In the genomic region with DNA sequence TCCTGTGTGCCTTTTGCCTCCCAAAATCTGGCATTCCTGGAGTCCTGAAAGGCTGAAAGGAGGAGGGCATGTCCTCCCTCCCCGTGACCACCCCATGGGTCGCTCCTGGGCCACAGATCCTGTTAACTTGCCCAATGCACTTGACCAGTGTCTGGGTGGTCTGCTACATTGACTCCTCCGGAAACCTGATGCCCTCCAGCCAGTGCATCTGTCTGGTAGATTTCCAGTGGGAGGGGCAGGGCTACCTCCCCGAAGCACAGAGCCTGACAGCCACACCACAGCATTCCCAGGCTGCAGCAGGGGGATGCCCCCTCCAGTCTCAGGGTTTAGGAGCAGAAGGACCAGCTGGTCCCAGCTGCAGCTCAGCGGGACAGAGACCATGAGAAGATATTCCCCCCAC, we compare ENCODE assay signal across 23 mouse cellular contexts. TPM values are rescaled to one million over a fixed set of nuclear protein-coding genes. Genes with fewer than 3 reads are reported as not detected.
DNase-seq lines count a peak whose midpoint lies in the region; ATAC-seq and TF ChIP-seq lines count a peak whose summit lies in the region.
"Had no signal": no experiment of that assay in that cellular context is flagged by ENCODE, and none has a peak within 500 bp of the region (broad histone marks: within the 10 kb centered on the region; RNA-seq: fewer than 3 reads in every experiment).

No protein-coding gene starts in this region.

- H3K27ac ChIP-seq in hindbrain, embryonic 16.5 days (ENCODE audit: low read depth, low read length) = no peak overlapping the region
- no peak overlapping the region for H3K27ac ChIP-seq in hindbrain, embryonic 14.5 days
- no peak overlapping the region for H3K27ac ChIP-seq in neural tube, embryonic 15.5 days (replicated peaks)
- no peak overlapping the region for H3K27ac ChIP-seq in embryonic facial prominence, embryonic 14.5 days (replicated peaks; ENCODE audit: low read depth, low read length)
- no peak overlapping the region for H3K27ac ChIP-seq in layer of hippocampus, adult 2 months
- H3K27ac ChIP-seq: heart, embryonic 13.5 days; liver, embryonic 13.5 days had no signal

- peaks cover 3% of the 10 kb centered on the region; the same call in 1 of the 2 replicates for H3K4me1 ChIP-seq in hindbrain, embryonic 16.5 days (ENCODE audit: control insufficient read depth, insufficient read depth, low read depth, low read length)
- no peaks in the 10 kb centered on the region for H3K4me1 ChIP-seq in hindbrain, embryonic 14.5 days (replicated peaks; ENCODE audit: control insufficient read depth, insufficient read depth, low read length)
- 0 out of 2 replicates have a peak, but pooled peaks cover 2% of the 10 kb centered on the region for H3K4me1 ChIP-seq in neural tube, embryonic 15.5 days
- H3K4me1 ChIP-seq in embryonic facial prominence, embryonic 14.5 days (ENCODE audit: control insufficient read depth, insufficient read depth, low read length) = peaks cover 4% of the 10 kb centered on the region; the same call in 1 of the 2 replicates
- H3K4me1 ChIP-seq: liver, embryonic 13.5 days had no signal

- H3K27me3 ChIP-seq in hindbrain, embryonic 16.5 days (replicated peaks; ENCODE audit: control insufficient read depth, insufficient read depth, low read length) = no peaks in the 10 kb centered on the region; the same call in 1 of the 2 replicates
- no peaks in the 10 kb centered on the region; the same call in 1 of the 2 replicates for H3K27me3 ChIP-seq in hindbrain, embryonic 14.5 days (ENCODE audit: control insufficient read depth, insufficient read depth, low read length)
- peaks cover 9% of the 10 kb centered on the region; the same call in 1 of the 2 replicates for H3K27me3 ChIP-seq in neural tube, embryonic 15.5 days (replicated peaks)
- H3K27me3 ChIP-seq in embryonic facial prominence, embryonic 14.5 days (replicated peaks; ENCODE audit: control insufficient read depth, insufficient read depth, low read length) = no peaks in the 10 kb centered on the region

- H3K4me2 ChIP-seq in hindbrain, embryonic 16.5 days (ENCODE audit: low read length) = no peak overlapping the region
- H3K4me2 ChIP-seq in hindbrain, embryonic 14.5 days (replicated peaks) = no peak overlapping the region
- no peak overlapping the region for H3K4me2 ChIP-seq in neural tube, embryonic 15.5 days
- no peak overlapping the region for H3K4me2 ChIP-seq in embryonic facial prominence, embryonic 14.5 days (ENCODE audit: low read depth, low read length)
- H3K4me2 ChIP-seq: heart, embryonic 13.5 days; liver, embryonic 13.5 days had no signal

- H3K9me3 ChIP-seq in hindbrain, embryonic 16.5 days (ENCODE audit: control insufficient read depth, low read length) = peaks cover 2% of the 10 kb centered on the region; the same call in 1 of the 2 replicates
- H3K9me3 ChIP-seq in hindbrain, embryonic 14.5 days (ENCODE audit: control insufficient read depth, low read length) = no peaks in the 10 kb centered on the region
- H3K9me3 ChIP-seq in neural tube, embryonic 15.5 days (replicated peaks) = no peaks in the 10 kb centered on the region
- 0 out of 2 replicates have a peak, but pooled peaks cover under 1% of the 10 kb centered on the region for H3K9me3 ChIP-seq in embryonic facial prominence, embryonic 14.5 days (ENCODE audit: control insufficient read depth, low read length)
- H3K9me3 ChIP-seq: liver, embryonic 13.5 days had no signal

- ATAC-seq in hindbrain, embryonic 16.5 days = 0 out of 2 replicates have a peak, but pooled peaks have one; percentile 14
- no peak for ATAC-seq in hindbrain, embryonic 14.5 days (ENCODE audit: low FRiP score)
- no peak for ATAC-seq in neural tube, embryonic 15.5 days (ENCODE audit: low FRiP score)
- peak; percentile 74 for ATAC-seq in embryonic facial prominence, embryonic 14.5 days (ENCODE audit: low read depth)

- H3K36me3 ChIP-seq in hindbrain, embryonic 16.5 days (ENCODE audit: control insufficient read depth, insufficient read depth, low read length) = no peaks in the 10 kb centered on the region
- no peaks in the 10 kb centered on the region for H3K36me3 ChIP-seq in hindbrain, embryonic 14.5 days (replicated peaks; ENCODE audit: control insufficient read depth, insufficient read depth)
- H3K36me3 ChIP-seq in neural tube, embryonic 15.5 days = no peaks in the 10 kb centered on the region
- no peaks in the 10 kb centered on the region for H3K36me3 ChIP-seq in embryonic facial prominence, embryonic 14.5 days (ENCODE audit: control insufficient read depth, insufficient read depth, low read length)
- H3K36me3 ChIP-seq: heart, embryonic 13.5 days; liver, embryonic 13.5 days had no signal

- no peak for DNase-seq in hindbrain, embryonic 14.5 days (ENCODE audit: low spot score)
- DNase-seq in neural tube, embryonic 10.5 days (ENCODE audit: extremely low spot score, low spot score) = peak; percentile 39
- peak; percentile 56 for DNase-seq in embryonic facial prominence, embryonic 14.5 days (ENCODE audit: low spot score)
- DNase-seq in spleen, postnatal 14 days (ENCODE audit: low spot score in 2 of 2) = no peak
- DNase-seq in right cerebral cortex, postnatal 36 days (ENCODE audit: low spot score in 2 of 2) = no peak
- DNase-seq in layer of hippocampus, adult 2 months (ENCODE audit: low spot score in 2 of 2) = no peak
- DNase-seq: adrenal gland, postnatal 10 days; B cell, adult 2 months; cerebellum, adult 18-20 months; kidney, adult 18-20 months; liver, embryonic 13.5 days; lung, postnatal 14 days; right cerebral cortex, postnatal 25 days; thymus, adult 2 months had no signal

- WGBS in hindbrain, embryonic 16.5 days = 16% methylated on average over 5 of the region's 5 CpGs
- 24% methylated on average over 5 of the region's 5 CpGs for WGBS in hindbrain, embryonic 14.5 days
- 20% methylated on average over 5 of the region's 5 CpGs for WGBS in neural tube, embryonic 15.5 days
- WGBS in embryonic facial prominence, embryonic 14.5 days = 7% methylated on average over 5 of the region's 5 CpGs

- no peak for TF ChIP-seq CTCF in layer of hippocampus, adult 2 months (conservative IDR thresholded peaks at IDR 0.05)

- H3K4me3 ChIP-seq in hindbrain, embryonic 16.5 days (ENCODE audit: low read length) = no peak overlapping the region
- no peak overlapping the region for H3K4me3 ChIP-seq in hindbrain, embryonic 14.5 days (replicated peaks; ENCODE audit: low read length)
- H3K4me3 ChIP-seq in neural tube, embryonic 15.5 days (replicated peaks) = no peak overlapping the region
- no peak overlapping the region for H3K4me3 ChIP-seq in embryonic facial prominence, embryonic 14.5 days (ENCODE audit: low read depth, low read length)
- no peak overlapping the region for H3K4me3 ChIP-seq in layer of hippocampus, adult 2 months
- H3K4me3 ChIP-seq: heart, embryonic 13.5 days; liver, embryonic 13.5 days had no signal

- no peak overlapping the region for H3K9ac ChIP-seq in hindbrain, embryonic 16.5 days (ENCODE audit: low read depth, low read length)
- H3K9ac ChIP-seq in hindbrain, embryonic 14.5 days = no peak overlapping the region
- H3K9ac ChIP-seq in neural tube, embryonic 15.5 days (replicated peaks) = no peak overlapping the region
- H3K9ac ChIP-seq in embryonic facial prominence, embryonic 14.5 days (ENCODE audit: low read depth, low read length) = no peak overlapping the region
- H3K9ac ChIP-seq: heart, embryonic 13.5 days; liver, embryonic 13.5 days had no signal

RNA-seq across cellular contexts. Expression of gene Actrt2, which starts 15.2 kb away (rescaled TPM):
- polyA plus RNA-seq in hindbrain, embryonic 16.5 days (2015; fragmentation: Nextera tagmentation; extraction: Ambion mirVana) = not detected in 2 replicates
- polyA plus RNA-seq in hindbrain, embryonic 14.5 days (2014; fragmentation: Nextera tagmentation; extraction: Ambion mirVana) = not detected in 2 replicates
- polyA plus RNA-seq in neural tube, embryonic 15.5 days (2015; fragmentation: Nextera tagmentation; extraction: Ambion mirVana) = not detected in 2 replicates
- not detected in 2 replicates for polyA plus RNA-seq in embryonic facial prominence, embryonic 14.5 days (2014; fragmentation: Nextera tagmentation; extraction: Ambion mirVana)
- not detected for total RNA-seq in layer of hippocampus, adult 2 months (2021)
- total RNA-seq: adrenal gland, postnatal 10 days; hematopoietic stem cell, adult 5-6 weeks; layer of hippocampus, adult 8-10 months; megakaryocyte-erythroid progenitor cell, adult 5-6 weeks; MEL had no signal
- polyA plus RNA-seq: forebrain, embryonic 11.5 days; heart, embryonic 13.5 days; liver, embryonic 13.5 days; stomach, embryonic 14.5 days had no signal

RNA-seq across cellular contexts. Expression of gene Prdm16, which starts 15.8 kb away (rescaled TPM):
- polyA plus RNA-seq in hindbrain, embryonic 16.5 days (2015; fragmentation: Nextera tagmentation; extraction: Ambion mirVana) = 12.6 and 14.3 TPM in 2 replicates
- polyA plus RNA-seq in hindbrain, embryonic 14.5 days (2014; fragmentation: Nextera tagmentation; extraction: Ambion mirVana) = 13.2 and 15.6 TPM in 2 replicates
- polyA plus RNA-seq in neural tube, embryonic 15.5 days (2015; fragmentation: Nextera tagmentation; extraction: Ambion mirVana) = 7.7 and 9.0 TPM in 2 replicates
- polyA plus RNA-seq in embryonic facial prominence, embryonic 14.5 days (2014; fragmentation: Nextera tagmentation; extraction: Ambion mirVana) = 12.7 and 17.2 TPM in 2 replicates
- total RNA-seq in layer of hippocampus, adult 2 months (2021) = 10 to 100 TPM; 10.8 to 11.5 TPM
- total RNA-seq: MEL had no signal

Comparison
In these comparisons a context has a peak if more than half of its experiments do, and no peak if none do; other contexts are left out.
1. ATAC-seq: peak in hindbrain, embryonic 16.5 days (single experiment) and embryonic facial prominence, embryonic 14.5 days (single experiment); none in hindbrain, embryonic 14.5 days (single experiment) and neural tube, embryonic 15.5 days (single experiment).
2. DNase-seq: peak in neural tube, embryonic 10.5 days (single experiment) and embryonic facial prominence, embryonic 14.5 days (single experiment); none in hindbrain, embryonic 14.5 days (single experiment), spleen, postnatal 14 days (0 of 2), right cerebral cortex, postnatal 36 days (0 of 2) and layer of hippocampus, adult 2 months (0 of 2).